Mouse (Mus musculus) bone marrow macrophage, adult 2 months (primary cell): ENCODE measurements around the gene Igll1. TPM values are rescaled to one million over a fixed set of nuclear protein-coding genes. Genes with fewer than 3 reads are reported as not detected.
"Not testable (repeated sequence)": the region's sequence is repeated elsewhere in the genome, so short reads cannot be mapped to it uniquely, and the experiment has no call there.

ENCODE experiments used
- H3K27ac ChIP-seq: 2 replicates; pipeline ENCODE4 v1.5.1; 2012; ENCODE audit warnings: low read depth, low read length; ENCODE audit not compliant: insufficient read depth
- H3K4me1 ChIP-seq: 2 replicates; pipeline ENCODE4 v1.6.1; 2012; ENCODE audit warnings: low read length; ENCODE audit not compliant: control insufficient read depth, insufficient read depth
- H3K4me3 ChIP-seq: 2 replicates; pipeline ENCODE4 v1.5.1; 2012; ENCODE audit warnings: mild to moderate bottlenecking, low read length, moderate library complexity; ENCODE audit not compliant: insufficient read depth
- CTCF ChIP-seq: IDR thresholded peaks from 2 replicates; pipeline ENCODE4 v1.5.1; 2012; ENCODE audit warnings: low read depth, mild to moderate bottlenecking, low read length, moderate library complexity
- POLR2A ChIP-seq: IDR thresholded peaks from 2 replicates; pipeline ENCODE4 v1.6.1; 2012; ENCODE audit warnings: mild to moderate bottlenecking, low read depth, low read length, borderline replicate concordance
- polyA plus RNA-seq: library from polyadenylated mRNA; stranded (reverse); fragments of >200 nt; gene quantifications from 2 replicates; pipeline ENCODE4 v1.2.4, GENCODE M21; 2012; ENCODE audit not compliant: missing spikeins, insufficient read depth, insufficient read length

Igll1 gene
- polyA plus RNA-seq, 1 experiment: not detected

GRCm38 (mm10) chr16:16888341-16888740 is 24.6 kb upstream of the Igll1 start:
- H3K4me1 ChIP-seq: no peaks in the 10 kb centered on the region
- no peak overlapping the region for H3K4me3 ChIP-seq
- H3K27ac ChIP-seq: no peak overlapping the region
- no peak for TF ChIP-seq POLR2A
- no peak for TF ChIP-seq CTCF

GRCm38 (mm10) chr16:16879025-16879424 is 15.2 kb upstream of the Igll1 start:
- TF ChIP-seq CTCF (no peak), POLR2A (no peak)
- H3K27ac ChIP-seq: no peak overlapping the region
- no peaks in the 10 kb centered on the region for H3K4me1 ChIP-seq
- no peak overlapping the region for H3K4me3 ChIP-seq

GRCm38 (mm10) chr16:16870617-16871331 is 7.0 kb upstream of the Igll1 start, which contains the start of the genes Top3b and Vpreb1:
Top3b (plus strand) TSS chr16:16870736.
Vpreb1 (minus strand) TSS chr16:16870843.
- H3K4me3 ChIP-seq: peak within 1 kb of the TSS; percentile 72
- peaks cover 14% of the 10 kb centered on the region for H3K4me1 ChIP-seq
- peak within 1 kb of the TSS; percentile 84 for H3K27ac ChIP-seq
- TF ChIP-seq POLR2A: no peak
- no peak for TF ChIP-seq CTCF

- TF ChIP-seq CTCF (no peak), POLR2A (no peak)
- Histone ChIP-seq H3K27ac (no peak overlapping the region), H3K4me1 (peaks cover 14% of the 10 kb centered on the region), H3K4me3 (peak overlapping the region; percentile 72)
Observed at GRCm38 (mm10) chr16:16870241-16870616, 6.4 kb upstream of the Igll1 start.

GRCm38 (mm10) chr16:16865696-16866561 is 2.1 kb upstream of the Igll1 start:
- no peak overlapping the region for H3K27ac ChIP-seq

GRCm38 (mm10) chr16:16865217-16865616 is 1.4 kb upstream of the Igll1 start:
- no peak overlapping the region for H3K4me3 ChIP-seq
- H3K27ac ChIP-seq: no peak overlapping the region
- H3K4me1 ChIP-seq: peaks cover 6% of the 10 kb centered on the region
- no peak for TF ChIP-seq CTCF
- TF ChIP-seq POLR2A: no peak

More at GRCm38 (mm10) chr16:16865696-16866561, 2.1 kb upstream of the Igll1 start:
- Histone ChIP-seq H3K4me1 (peaks cover 6% of the 10 kb centered on the region), H3K4me3 (no peak overlapping the region)
- TF ChIP-seq POLR2A (no peak), CTCF (no peak)

- Histone ChIP-seq H3K4me1 (peaks cover 6% of the 10 kb centered on the region), H3K4me3 (no peak overlapping the region), H3K27ac (no peak overlapping the region)
- TF ChIP-seq POLR2A: no peak
- TF ChIP-seq CTCF: no peak
Observed at GRCm38 (mm10) chr16:16862288-16862687, 1.5 kb downstream of the Igll1 start.

GRCm38 (mm10) chr16:16856731-16857476 is 6.9 kb downstream of the Igll1 start:
- H3K4me1 ChIP-seq: no peaks in the 10 kb centered on the region
- H3K4me3 ChIP-seq: no peak overlapping the region
- no peak for TF ChIP-seq POLR2A
- no peak for TF ChIP-seq CTCF
- H3K27ac ChIP-seq: no peak overlapping the region

- not testable (repeated sequence) for H3K4me1 ChIP-seq, H3K4me3 ChIP-seq, H3K27ac ChIP-seq
Observed at GRCm38 (mm10) chr16:16856054-16856453, 7.7 kb downstream of the Igll1 start.
